Mouse (Mus musculus) liver, embryonic 12.5 days (tissue): ENCODE data around the gene Cmtr1. TPM values are rescaled to one million over a fixed set of nuclear protein-coding genes. Genes with fewer than 3 reads are reported as not detected.
"Not testable (repeated sequence)": the region's sequence is repeated elsewhere in the genome, so short reads cannot be mapped to it uniquely, and the experiment has no call there.

Experiments used
- ATAC-seq: fragments of 200-750 bp; cut with Nextera tagmentation; 2 replicates; pipeline ENCODE4 v1.8.0; 2017; ENCODE audit warnings: moderate number of reproducible peaks, mild to moderate bottlenecking, moderate library complexity
- H3K27ac ChIP-seq: fragments of 300-500 bp; sonication (generic); 2 replicates; pipeline ENCODE4 v1.5.1; 2016; ENCODE audit warnings: mild to moderate bottlenecking
- H3K27me3 ChIP-seq: fragments of 300-500 bp; sonication (generic); replicated peaks from 2 replicates; pipeline ENCODE4 v1.6.1; 2016; ENCODE audit warnings: mild to moderate bottlenecking, moderate library complexity
- H3K36me3 ChIP-seq: fragments of 300-500 bp; sonication (generic); 2 replicates; pipeline ENCODE4 v1.6.1; 2016; ENCODE audit warnings: mild to moderate bottlenecking, moderate library complexity
- H3K4me1 ChIP-seq: fragments of 300-500 bp; sonication (generic); 2 replicates; pipeline ENCODE4 v1.6.1; 2016
- H3K4me2 ChIP-seq: fragments of 300-500 bp; sonication (generic); 2 replicates; pipeline ENCODE4 v1.6.1; 2016; ENCODE audit warnings: mild to moderate bottlenecking, moderate library complexity
- H3K4me3 ChIP-seq: fragments of 300-500 bp; sonication (generic); 2 replicates; pipeline ENCODE4 v1.5.1; 2016; ENCODE audit warnings: mild to moderate bottlenecking, moderate library complexity
- H3K9ac ChIP-seq: fragments of 300-500 bp; sonication (generic); 2 replicates; pipeline ENCODE4 v1.6.1; 2016; ENCODE audit warnings: mild to moderate bottlenecking, moderate library complexity
- H3K9me3 ChIP-seq: fragments of 300-500 bp; sonication (generic); replicated peaks from 2 replicates; pipeline ENCODE4 v1.6.1; 2016; ENCODE audit warnings: mild to moderate bottlenecking, moderate library complexity
- WGBS: fragments of 180-500 bp; shearing (Covaris S2); methylation state at CpG from one replicate; pipeline ENCODE4 v1.1.7; 2016; ENCODE audit not compliant: insufficient replicate concordance; 5-methylcytosine and 5-hydroxymethylcytosine counted together
- polyA plus RNA-seq: library from polyadenylated mRNA; unstranded; fragments of >200 nt; fragmentation: Nextera tagmentation; extraction: Ambion mirVana; gene quantifications from 2 replicates; pipeline ENCODE4 v1.2.1, GENCODE M21; 2016

Gene Cmtr1
- polyA plus RNA-seq, 1 experiment from 2014 or later: 104 TPM

DNA sequence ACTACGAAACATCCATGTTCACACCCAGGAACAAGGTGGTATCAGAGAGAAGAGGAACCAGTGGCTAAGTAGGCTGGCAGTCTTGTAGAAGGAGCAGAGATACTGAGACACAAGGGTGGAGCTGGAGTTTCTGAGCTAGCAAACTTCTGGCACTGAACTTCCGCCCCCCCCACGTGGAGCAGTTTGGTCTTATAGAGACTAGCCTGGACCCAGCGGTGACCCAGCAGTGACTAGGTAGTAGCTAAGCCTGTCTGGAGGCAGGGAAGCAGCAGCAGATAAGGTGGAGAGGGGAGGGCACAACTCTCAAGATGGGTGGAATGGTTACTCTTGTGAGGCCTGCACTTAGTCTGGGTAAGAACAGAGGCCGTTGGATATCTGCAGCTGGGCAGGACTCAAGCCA is 48.4 kb downstream of the Cmtr1 start:
- peaks cover 44% of the 10 kb centered on the region for H3K4me1 ChIP-seq
- H3K4me2 ChIP-seq: no peak overlapping the region
- H3K9ac ChIP-seq: no peak overlapping the region
- H3K27ac ChIP-seq: peak overlapping the region; percentile 29; the same call in 1 of the 2 replicates
- no peaks in the 10 kb centered on the region for H3K27me3 ChIP-seq
- WGBS: 40% methylated on average over 5 of the region's 5 CpGs
- no peaks in the 10 kb centered on the region for H3K9me3 ChIP-seq
- peaks cover 24% of the 10 kb centered on the region for H3K36me3 ChIP-seq
- no peak overlapping the region for H3K4me3 ChIP-seq
- ATAC-seq: peak; percentile 73

DNA sequence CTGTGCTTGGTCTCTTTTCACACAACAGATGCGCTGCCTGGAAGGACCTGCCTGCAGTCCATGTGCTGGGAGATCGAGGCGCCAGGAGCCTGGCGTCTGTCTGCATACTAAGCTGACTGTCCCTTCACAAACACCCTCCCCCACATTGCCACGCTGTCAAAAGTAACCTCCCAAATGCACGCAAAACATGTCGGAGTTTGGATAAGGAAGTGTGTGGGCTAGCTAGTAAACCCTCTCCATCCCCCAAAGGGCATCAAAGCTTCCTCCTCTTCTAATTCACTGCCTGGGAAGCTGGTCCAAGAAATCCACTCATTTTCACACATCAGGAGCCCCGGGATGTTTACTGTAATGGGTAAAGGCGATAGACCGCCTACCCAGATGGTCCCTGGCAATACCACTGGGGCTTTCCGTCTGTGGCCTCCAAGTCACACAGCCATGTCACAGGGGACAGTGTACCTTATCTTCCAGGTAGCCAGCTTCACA is 50.2 kb downstream of the Cmtr1 start:
- H3K4me3 ChIP-seq: no peak overlapping the region
- H3K27me3 ChIP-seq: no peaks in the 10 kb centered on the region
- H3K27ac ChIP-seq: no peak overlapping the region
- no peak overlapping the region for H3K4me2 ChIP-seq
- peaks cover 56% of the 10 kb centered on the region for H3K4me1 ChIP-seq
- H3K36me3 ChIP-seq: peaks cover 17% of the 10 kb centered on the region
- no peaks in the 10 kb centered on the region for H3K9me3 ChIP-seq
- WGBS: 76% methylated on average over 11 of the region's 11 CpGs
- no peak for ATAC-seq
- H3K9ac ChIP-seq: no peak overlapping the region

DNA sequence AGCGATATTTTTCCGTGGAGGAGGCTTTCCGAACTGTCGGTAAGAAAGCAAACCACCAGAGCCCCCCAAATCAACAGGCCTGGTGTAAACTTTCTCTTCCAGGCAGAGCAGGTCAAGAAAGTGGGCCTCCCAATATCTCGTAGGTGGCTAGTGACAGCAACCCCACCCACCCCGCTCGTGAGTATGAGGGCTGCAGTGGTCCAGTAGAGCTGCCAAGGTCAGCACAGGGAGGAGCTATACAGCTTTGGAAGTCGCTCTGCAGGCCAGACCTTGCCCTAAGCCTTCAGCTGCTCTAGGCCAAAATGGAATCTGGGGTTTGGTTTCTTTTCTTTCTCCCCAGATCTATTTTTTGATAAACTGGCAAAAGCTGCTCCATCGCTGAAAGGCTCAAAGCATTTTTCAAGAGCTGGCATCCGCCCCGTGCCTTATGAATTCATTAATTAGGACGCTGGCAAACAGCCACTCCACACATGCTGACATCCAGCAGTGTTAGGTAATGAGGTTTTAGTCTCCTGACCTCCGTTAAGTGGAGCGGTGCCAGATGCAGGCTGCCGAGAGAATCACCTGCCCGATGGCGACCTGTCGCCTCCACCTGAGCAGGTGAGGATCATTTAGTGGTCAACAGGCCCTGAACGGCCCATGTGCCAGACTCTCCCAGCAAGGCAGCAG is 50.8 kb downstream of the Cmtr1 start:
- Histone ChIP-seq H3K36me3 (peaks cover 16% of the 10 kb centered on the region), H3K27me3 (no peaks in the 10 kb centered on the region), H3K4me3 (no peak overlapping the region), H3K9ac (no peak overlapping the region), H3K4me2 (no peak overlapping the region), H3K9me3 (no peaks in the 10 kb centered on the region), H3K27ac (no peak overlapping the region), H3K4me1 (peaks cover 62% of the 10 kb centered on the region)
- no peak for ATAC-seq
- 73% methylated on average over 19 of the region's 19 CpGs for WGBS

DNA sequence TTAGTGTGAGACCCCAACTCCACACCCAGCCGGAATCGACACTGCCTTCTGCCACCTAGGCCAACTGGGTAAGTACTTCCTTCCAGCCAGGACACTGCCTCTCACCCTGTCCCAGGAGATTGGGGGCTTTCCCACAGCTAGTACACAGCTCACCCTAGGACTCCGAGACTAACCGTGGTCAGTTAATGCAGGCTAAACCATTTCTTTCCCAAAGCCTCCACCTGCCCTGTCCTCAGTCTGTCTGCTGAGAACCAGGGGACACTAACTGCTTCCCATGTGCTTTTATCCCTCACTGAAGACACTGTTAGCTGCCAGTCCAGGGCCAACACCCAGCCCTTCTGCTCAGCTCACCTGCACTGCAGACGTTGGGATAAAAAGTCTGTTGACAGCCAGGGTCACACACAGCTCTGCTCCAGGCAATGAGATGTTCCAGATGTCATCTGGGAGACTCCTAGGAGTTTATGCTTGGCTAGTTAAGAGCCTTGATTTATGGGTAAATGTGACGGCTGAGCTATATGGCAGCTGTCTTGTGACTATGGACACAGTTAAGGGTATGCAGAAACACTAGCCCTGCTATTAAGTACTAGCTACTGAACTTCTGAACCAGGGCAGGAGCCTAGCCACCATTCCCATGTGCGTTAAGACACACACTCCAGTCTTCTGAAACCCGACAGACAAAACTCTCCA is 51.5 kb downstream of the Cmtr1 start:
- WGBS: 76% methylated on average over 8 of the region's 8 CpGs
- peaks cover 65% of the 10 kb centered on the region for H3K4me1 ChIP-seq

DNA sequence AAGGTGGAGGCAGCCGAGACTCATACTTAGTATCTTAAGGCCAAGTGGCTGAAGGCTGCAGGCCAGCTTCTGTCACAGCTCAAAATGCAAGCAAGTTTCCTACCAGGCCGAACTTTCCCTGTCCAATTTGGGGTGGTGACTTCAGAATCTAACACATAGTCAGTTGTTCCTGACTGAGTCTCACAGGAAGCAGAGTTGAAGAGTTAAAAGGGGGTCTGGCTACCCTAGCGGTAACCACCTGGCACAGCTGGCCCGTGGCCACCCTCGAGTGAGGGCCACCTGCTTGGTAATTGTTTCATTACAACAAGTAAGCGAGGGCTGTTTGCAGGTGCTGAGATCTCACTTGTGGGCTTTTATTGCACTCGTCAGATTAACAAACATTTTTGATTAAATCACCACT is 52.2 kb downstream of the Cmtr1 start:
- ATAC-seq: no peak
- Histone ChIP-seq H3K4me2 (no peak overlapping the region), H3K27ac (no peak overlapping the region)

More for the DNA sequence above, 51.5 kb downstream of the Cmtr1 start:
- Histone ChIP-seq H3K4me3 (no peak overlapping the region), H3K9me3 (no peaks in the 10 kb centered on the region), H3K27me3 (no peaks in the 10 kb centered on the region), H3K27ac (no peak overlapping the region), H3K36me3 (peaks cover 16% of the 10 kb centered on the region), H3K9ac (no peak overlapping the region), H3K4me2 (no peak overlapping the region)
- ATAC-seq: no peak

DNA sequence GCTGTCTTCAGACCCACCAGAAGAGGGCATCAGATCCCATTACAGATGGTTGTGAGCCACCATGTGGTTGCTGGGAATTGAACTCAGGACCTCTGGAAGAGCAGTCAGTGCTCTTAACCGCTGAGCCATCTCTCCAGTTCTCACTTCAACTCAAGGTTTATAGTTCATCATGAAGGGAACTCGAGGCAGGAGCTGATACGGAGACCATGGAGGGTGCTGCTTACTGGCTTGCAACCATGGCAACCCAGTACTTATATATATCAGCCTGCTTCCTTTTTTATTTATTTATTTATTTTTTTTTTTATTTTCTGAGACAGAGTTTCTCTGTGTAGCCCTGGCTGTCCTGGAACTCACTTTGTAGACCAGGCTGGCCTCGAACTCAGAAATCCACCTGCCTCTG is 53.3 kb downstream of the Cmtr1 start:
- H3K9me3 ChIP-seq, H3K9ac ChIP-seq, H3K27me3 ChIP-seq, H3K27ac ChIP-seq, ATAC-seq, H3K4me3 ChIP-seq, H3K4me2 ChIP-seq: not testable (repeated sequence)
- peaks cover 13% of the 10 kb centered on the region for H3K36me3 ChIP-seq
- H3K4me1 ChIP-seq: peaks cover 62% of the 10 kb centered on the region
- WGBS: 78% methylated on average over 4 of the region's 4 CpGs

More for the DNA sequence above, 52.2 kb downstream of the Cmtr1 start:
- no peak overlapping the region for H3K9ac ChIP-seq
- H3K27me3 ChIP-seq: no peaks in the 10 kb centered on the region
- H3K4me1 ChIP-seq: peaks cover 70% of the 10 kb centered on the region
- WGBS: 80% methylated on average over 7 of the region's 7 CpGs
- peaks cover 16% of the 10 kb centered on the region for H3K36me3 ChIP-seq
- no peak overlapping the region for H3K4me3 ChIP-seq
- H3K9me3 ChIP-seq: no peaks in the 10 kb centered on the region

DNA sequence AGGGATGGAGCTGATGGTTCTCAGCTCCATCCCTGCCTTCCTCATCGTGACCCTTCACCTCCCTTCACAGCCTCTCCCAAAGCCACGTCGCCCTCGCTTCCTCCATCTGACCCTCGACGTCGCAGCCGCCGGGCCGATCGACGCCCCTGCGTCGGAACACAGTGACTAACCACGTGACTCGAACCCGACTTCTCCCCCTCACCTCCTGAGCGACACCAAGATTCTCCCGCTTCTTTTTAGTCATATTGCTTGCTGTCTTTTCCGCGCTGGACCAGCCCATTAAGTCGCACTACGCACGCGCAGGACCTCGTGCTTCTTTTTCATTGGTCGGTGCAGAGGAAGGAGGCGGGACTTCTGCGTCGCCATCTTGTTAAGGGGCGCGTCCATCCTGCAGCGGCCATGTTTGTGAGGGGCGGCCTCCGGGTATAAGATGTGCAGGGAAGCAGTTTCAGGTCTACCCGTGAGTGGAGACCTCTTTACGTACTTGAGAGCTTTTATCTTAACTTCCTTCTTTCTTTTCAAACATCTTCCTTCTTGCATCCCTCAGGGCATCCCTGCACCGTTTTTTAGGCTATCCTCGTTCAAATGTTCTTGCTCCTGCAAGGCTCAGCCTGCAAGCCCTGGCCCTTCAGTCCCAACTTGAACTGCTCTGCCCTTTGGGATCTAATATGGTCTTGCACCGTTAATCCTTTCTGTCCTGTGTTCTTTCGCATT is 56.5 kb downstream of the Cmtr1 start, which contains the start of gene Ccdc167:
Gene Ccdc167 (minus strand): TSS at position 313 of the 714 bp plus-strand sequence.
- Histone ChIP-seq H3K27me3 (peaks cover 4% of the 10 kb centered on the region; the same call in 1 of the 2 replicates), H3K4me3 (peak within 1 kb of the TSS; percentile 62), H3K4me2 (peak within 1 kb of the TSS; percentile 70), H3K27ac (peak within 1 kb of the TSS; percentile 41), H3K9me3 (no peaks in the 10 kb centered on the region), H3K9ac (peak within 1 kb of the TSS; percentile 62), H3K4me1 (peaks cover 30% of the 10 kb centered on the region), H3K36me3 (peaks cover 8% of the 10 kb centered on the region)
- WGBS: 4% methylated on average over 41 of the region's 41 CpGs
- ATAC-seq: peak; percentile 92

DNA sequence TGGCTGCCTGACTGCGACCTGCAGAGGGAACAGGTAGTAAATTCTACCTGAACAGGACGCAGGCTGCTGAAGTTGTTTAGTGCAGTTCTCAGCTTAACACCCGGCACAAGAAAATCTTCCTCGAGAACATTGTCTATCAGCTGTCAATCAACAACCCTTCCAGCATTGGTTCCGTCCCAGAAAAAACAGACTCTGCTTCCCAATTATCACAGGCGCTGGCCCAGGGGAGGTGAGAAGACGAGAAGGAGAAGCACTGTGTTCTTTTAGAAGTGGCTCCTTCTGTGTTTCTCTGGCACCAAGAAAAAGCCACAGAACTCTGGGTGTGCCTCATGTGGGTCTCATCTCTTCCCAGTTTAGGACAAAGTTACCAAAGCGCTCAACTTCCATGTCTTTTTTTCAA is 58.3 kb downstream of the Cmtr1 start:
- no peak for ATAC-seq
- H3K4me1 ChIP-seq: peaks cover 25% of the 10 kb centered on the region

DNA sequence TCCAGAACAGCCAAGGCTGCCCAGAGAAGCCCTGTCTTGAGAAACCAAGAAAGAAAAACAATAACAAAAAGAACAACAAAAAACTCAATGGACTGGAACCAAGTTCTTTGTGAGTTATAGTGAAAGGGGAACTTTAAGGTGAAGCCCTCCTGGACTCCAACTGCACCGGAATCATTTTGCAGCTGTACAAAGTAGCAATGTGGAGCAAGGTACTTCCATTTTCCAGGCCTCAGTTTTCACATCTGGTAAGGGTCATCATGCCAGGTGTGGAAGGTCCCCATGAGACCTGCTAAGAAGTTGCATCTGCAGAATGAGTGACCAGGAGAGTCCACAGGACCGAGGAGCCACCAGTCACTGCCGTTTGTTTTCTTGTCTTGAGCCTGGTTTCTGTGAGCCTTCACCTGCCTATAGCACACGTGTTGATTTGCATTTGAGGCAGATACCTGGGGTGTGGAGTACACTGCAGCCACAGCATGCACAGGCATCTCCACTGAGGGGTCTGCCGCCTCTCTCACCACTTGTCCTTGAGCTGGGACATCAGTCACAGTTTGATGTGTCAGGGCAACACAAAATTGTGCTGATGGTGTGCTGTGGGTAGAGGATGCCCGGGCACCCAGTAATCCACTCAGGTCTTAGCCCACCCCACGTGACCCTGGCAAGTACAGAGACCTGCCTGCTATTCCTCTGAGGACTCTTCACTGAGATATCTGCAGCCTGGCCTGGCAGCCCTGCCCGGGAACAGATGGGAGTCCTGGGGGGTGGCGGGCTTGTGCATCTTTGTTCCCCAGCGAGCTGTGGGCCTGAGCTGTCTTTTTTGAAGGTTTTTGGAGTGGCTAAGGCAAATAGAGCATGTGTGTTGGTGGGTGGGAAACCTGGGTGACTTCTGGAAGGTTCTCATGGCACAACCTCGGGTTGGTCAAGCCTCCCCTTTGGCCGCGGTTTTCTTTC is 59.5 kb downstream of the Cmtr1 start:
- WGBS: 67% methylated on average over 13 of the region's 13 CpGs
- Histone ChIP-seq H3K27ac (no peak overlapping the region), H3K36me3 (no peaks in the 10 kb centered on the region), H3K4me3 (no peak overlapping the region), H3K27me3 (peaks cover 8% of the 10 kb centered on the region; the same call in 1 of the 2 replicates), H3K4me1 (peaks cover 21% of the 10 kb centered on the region), H3K9me3 (no peaks in the 10 kb centered on the region), H3K9ac (no peak overlapping the region), H3K4me2 (no peak overlapping the region)
- no peak for ATAC-seq

More for the DNA sequence above, 58.3 kb downstream of the Cmtr1 start:
- no peak overlapping the region for H3K9ac ChIP-seq
- 74% methylated on average over 8 of the region's 8 CpGs for WGBS
- peaks cover 7% of the 10 kb centered on the region; the same call in 1 of the 2 replicates for H3K36me3 ChIP-seq
- H3K27me3 ChIP-seq: peaks cover 4% of the 10 kb centered on the region; the same call in 1 of the 2 replicates
- no peak overlapping the region for H3K27ac ChIP-seq
- no peaks in the 10 kb centered on the region for H3K9me3 ChIP-seq
- H3K4me3 ChIP-seq: no peak overlapping the region
- H3K4me2 ChIP-seq: no peak overlapping the region

DNA sequence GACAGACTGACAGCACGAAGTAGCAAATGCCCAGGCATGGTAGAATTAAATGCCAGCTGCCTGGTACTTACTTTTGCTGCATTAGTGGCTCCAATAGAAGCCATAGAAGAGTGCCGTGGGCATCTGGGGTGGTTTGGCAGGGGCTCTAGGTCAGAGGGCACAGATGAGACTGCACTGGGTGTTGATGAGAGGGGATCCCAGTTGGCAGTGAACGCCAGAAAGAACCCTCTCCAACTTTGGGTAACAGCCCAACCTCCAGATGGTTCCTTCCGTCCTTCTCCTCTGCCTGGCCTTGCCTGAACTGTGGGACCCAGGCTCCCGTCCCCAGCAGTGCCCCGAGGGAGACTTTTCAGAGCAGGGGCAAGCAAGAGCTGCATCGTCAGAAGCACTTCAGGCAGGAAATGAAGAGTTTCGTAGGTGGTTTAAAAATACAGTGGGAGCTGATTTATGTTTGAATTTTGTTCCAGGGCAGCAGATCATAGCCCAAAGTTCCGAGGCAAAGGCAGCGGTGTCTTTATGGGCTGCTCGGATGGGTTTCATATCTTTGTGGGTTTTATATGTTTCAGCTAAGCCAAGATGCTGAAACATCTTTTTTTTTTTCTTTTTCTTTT is 60.5 kb downstream of the Cmtr1 start:
- no peak overlapping the region for H3K9ac ChIP-seq
- peaks cover 11% of the 10 kb centered on the region for H3K4me1 ChIP-seq
- H3K4me2 ChIP-seq: no peak overlapping the region
- no peak overlapping the region for H3K27ac ChIP-seq
- peaks cover 16% of the 10 kb centered on the region; the same call in 1 of the 2 replicates for H3K27me3 ChIP-seq
- WGBS: 69% methylated on average over 11 of the region's 11 CpGs
- ATAC-seq: no peak
- H3K9me3 ChIP-seq: no peaks in the 10 kb centered on the region
- no peaks in the 10 kb centered on the region for H3K36me3 ChIP-seq
- no peak overlapping the region for H3K4me3 ChIP-seq

DNA sequence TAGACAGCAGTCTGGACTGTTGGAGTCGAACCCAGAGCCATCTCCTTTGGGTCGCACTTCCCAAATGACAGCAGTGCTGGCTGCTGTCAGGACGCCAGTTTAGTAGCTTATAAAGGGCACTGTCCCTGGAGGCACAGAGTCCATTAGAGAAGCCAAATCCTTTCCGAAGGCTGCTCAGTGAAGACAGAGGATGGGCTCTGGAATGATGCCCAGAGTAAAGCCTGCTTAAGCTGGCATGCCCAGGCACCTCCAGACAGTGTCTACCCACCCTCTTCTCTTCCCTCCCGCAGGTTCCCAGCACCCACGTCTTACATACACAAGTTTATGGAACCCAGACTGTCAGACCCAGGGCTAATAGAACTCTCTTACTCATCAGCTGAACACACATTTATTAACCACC is 64.2 kb downstream of the Cmtr1 start:
- H3K4me2 ChIP-seq: no peak overlapping the region
- WGBS: 61% methylated on average over 6 of the region's 6 CpGs
- no peaks in the 10 kb centered on the region for H3K36me3 ChIP-seq
- no peak overlapping the region for H3K27ac ChIP-seq
- ATAC-seq: no peak
- H3K9me3 ChIP-seq: no peaks in the 10 kb centered on the region
- no peak overlapping the region for H3K9ac ChIP-seq
- no peak overlapping the region for H3K4me3 ChIP-seq
- 0 out of 2 replicates have a peak, but pooled peaks cover 3% of the 10 kb centered on the region for H3K4me1 ChIP-seq
- peaks cover 12% of the 10 kb centered on the region; the same call in 1 of the 2 replicates for H3K27me3 ChIP-seq
